Mouse (Mus musculus): ENCODE measurements at regions not wholly inside any gene's neighbourhood (a gene's known extent, or its start where the extent isn't known, plus 50 kb on each side); places are given as distances from the start of the nearest gene placed in this dataset.

- Histone ChIP-seq H3K9ac (ENCODE audit: low read depth, low read length) (no peak overlapping the region), H3K27me3 (replicated peaks; ENCODE audit: control insufficient read depth, insufficient read depth, low read length) (no peaks in the 10 kb centered on the region), H3K4me1 (ENCODE audit: control insufficient read depth, insufficient read depth, low read depth, low read length) (no peaks in the 10 kb centered on the region), H3K4me2 (ENCODE audit: low read length) (no peak overlapping the region), H3K9me3 (ENCODE audit: control insufficient read depth, low read length) (peaks cover 3% of the 10 kb centered on the region; the same call in 1 of the 2 replicates), H3K36me3 (ENCODE audit: control insufficient read depth, insufficient read depth, low read length) (no peaks in the 10 kb centered on the region), H3K4me3 (ENCODE audit: low read length) (no peak overlapping the region), H3K27ac (ENCODE audit: low read depth, low read length) (no peak overlapping the region)
- ATAC-seq: no peak
- WGBS: 87% methylated on average over 11 of the region's 11 CpGs
These were observed 90.8 kb upstream of the Teddm2 start for GRCm38 (mm10) chr1:153990651-153991435.

- Histone ChIP-seq H3K4me3 (ENCODE audit: low read length) (no peak overlapping the region), H3K9ac (ENCODE audit: low read depth, low read length) (no peak overlapping the region), H3K27ac (ENCODE audit: low read depth, low read length) (no peak overlapping the region), H3K27me3 (replicated peaks; ENCODE audit: control insufficient read depth, insufficient read depth, low read length) (no peaks in the 10 kb centered on the region), H3K9me3 (ENCODE audit: control insufficient read depth, low read length) (peaks cover 3% of the 10 kb centered on the region; the same call in 1 of the 2 replicates), H3K4me2 (ENCODE audit: low read length) (no peak overlapping the region), H3K4me1 (ENCODE audit: control insufficient read depth, insufficient read depth, low read depth, low read length) (no peaks in the 10 kb centered on the region), H3K36me3 (ENCODE audit: control insufficient read depth, insufficient read depth, low read length) (no peaks in the 10 kb centered on the region)
- no peak for ATAC-seq
- 95% methylated on average over 2 of the region's 3 CpGs for WGBS
These were observed 92.4 kb upstream of the Teddm2 start for GRCm38 (mm10) chr1:153992466-153992865.

DNA sequence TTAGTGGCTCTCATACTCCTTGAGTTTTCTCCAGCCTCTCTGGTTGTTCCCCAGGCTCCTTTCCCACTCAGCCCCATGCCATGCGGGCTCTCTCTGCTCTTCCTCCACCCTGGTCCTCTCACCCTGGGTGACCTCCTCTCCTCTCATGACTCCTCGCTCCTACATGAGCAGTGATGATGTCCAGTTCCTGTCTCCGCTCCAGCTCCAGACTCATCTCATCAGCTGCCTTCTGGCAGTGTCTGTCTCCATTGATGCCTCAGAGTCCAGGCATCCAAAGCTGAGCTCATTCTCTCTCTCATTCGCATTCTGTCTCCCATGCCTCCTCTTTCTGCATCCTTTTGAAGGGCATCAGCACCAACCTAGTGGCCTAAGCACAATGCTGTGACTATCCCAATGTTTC, 94.8 kb upstream of the Teddm2 start:
- ATAC-seq: no peak
- H3K27me3 ChIP-seq (replicated peaks; ENCODE audit: control insufficient read depth, insufficient read depth, low read length): no peaks in the 10 kb centered on the region
- no peak overlapping the region for H3K9ac ChIP-seq (ENCODE audit: low read depth, low read length)
- WGBS: 98% methylated on average over 4 of the region's 4 CpGs
- H3K36me3 ChIP-seq (ENCODE audit: control insufficient read depth, insufficient read depth, low read length): no peaks in the 10 kb centered on the region
- H3K4me3 ChIP-seq (ENCODE audit: low read length): no peak overlapping the region
- H3K27ac ChIP-seq (ENCODE audit: low read depth, low read length): no peak overlapping the region
- H3K4me1 ChIP-seq (ENCODE audit: control insufficient read depth, insufficient read depth, low read depth, low read length): no peaks in the 10 kb centered on the region
- H3K9me3 ChIP-seq (ENCODE audit: control insufficient read depth, low read length): peaks cover 3% of the 10 kb centered on the region; the same call in 1 of the 2 replicates
- no peak overlapping the region for H3K4me2 ChIP-seq (ENCODE audit: low read length)

GRCm38 (mm10) chr1:153997201-153998181, 97.5 kb upstream of the Teddm2 start:
- Histone ChIP-seq H3K4me3 (ENCODE audit: low read length) (no peak overlapping the region), H3K4me1 (ENCODE audit: control insufficient read depth, insufficient read depth, low read depth, low read length) (no peaks in the 10 kb centered on the region), H3K27ac (ENCODE audit: low read depth, low read length) (no peak overlapping the region), H3K9ac (ENCODE audit: low read depth, low read length) (no peak overlapping the region), H3K4me2 (ENCODE audit: low read length) (no peak overlapping the region), H3K36me3 (ENCODE audit: control insufficient read depth, insufficient read depth, low read length) (no peaks in the 10 kb centered on the region), H3K9me3 (ENCODE audit: control insufficient read depth, low read length) (peaks cover 3% of the 10 kb centered on the region; the same call in 1 of the 2 replicates), H3K27me3 (replicated peaks; ENCODE audit: control insufficient read depth, insufficient read depth, low read length) (no peaks in the 10 kb centered on the region)
- ATAC-seq: no peak
- WGBS: 43% methylated on average over 15 of the region's 15 CpGs

DNA sequence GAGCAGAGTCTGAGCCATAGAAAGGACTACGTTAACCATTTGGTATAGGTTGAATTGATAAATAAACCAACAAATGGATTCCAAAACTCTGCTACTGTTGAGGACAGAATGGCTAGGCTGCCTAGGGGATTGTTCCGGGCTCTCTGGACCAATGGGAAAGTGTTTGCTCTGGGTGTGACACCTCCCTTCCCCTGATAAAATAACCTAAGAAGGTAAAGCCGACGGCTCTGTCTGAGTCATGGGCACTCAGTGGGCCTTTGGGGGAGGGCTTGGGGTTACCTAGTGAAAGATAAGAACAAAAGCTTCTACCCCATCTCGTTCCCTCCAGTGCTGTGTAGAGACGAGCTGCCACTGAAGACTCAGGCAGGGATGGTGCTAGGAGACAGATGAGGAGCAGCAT, 99.7 kb upstream of the Teddm2 start:
- no peaks in the 10 kb centered on the region for H3K27me3 ChIP-seq (replicated peaks; ENCODE audit: control insufficient read depth, insufficient read depth, low read length)
- no peak for ATAC-seq
- H3K9ac ChIP-seq (ENCODE audit: low read depth, low read length): no peak overlapping the region
- no peak overlapping the region for H3K27ac ChIP-seq (ENCODE audit: low read depth, low read length)
- H3K4me2 ChIP-seq (ENCODE audit: low read length): no peak overlapping the region
- no peaks in the 10 kb centered on the region for H3K36me3 ChIP-seq (ENCODE audit: control insufficient read depth, insufficient read depth, low read length)
- no peaks in the 10 kb centered on the region for H3K4me1 ChIP-seq (ENCODE audit: control insufficient read depth, insufficient read depth, low read depth, low read length)
- WGBS: 73% methylated on average over 6 of the region's 6 CpGs
- H3K4me3 ChIP-seq (ENCODE audit: low read length): no peak overlapping the region
- no peaks in the 10 kb centered on the region for H3K9me3 ChIP-seq (ENCODE audit: control insufficient read depth, low read length)

- Histone ChIP-seq H3K4me1 (ENCODE audit: control insufficient read depth, insufficient read depth, low read depth, low read length) (no peaks in the 10 kb centered on the region), H3K27me3 (replicated peaks; ENCODE audit: control insufficient read depth, insufficient read depth, low read length) (no peaks in the 10 kb centered on the region), H3K27ac (ENCODE audit: low read depth, low read length) (no peak overlapping the region), H3K9ac (ENCODE audit: low read depth, low read length) (no peak overlapping the region), H3K4me3 (ENCODE audit: low read length) (no peak overlapping the region), H3K9me3 (ENCODE audit: control insufficient read depth, low read length) (no peaks in the 10 kb centered on the region), H3K4me2 (ENCODE audit: low read length) (no peak overlapping the region), H3K36me3 (ENCODE audit: control insufficient read depth, insufficient read depth, low read length) (no peaks in the 10 kb centered on the region)
- WGBS: 83% methylated on average over 7 of the region's 7 CpGs
- no peak for ATAC-seq
These were observed 103.6 kb upstream of the Teddm2 start for GRCm38 (mm10) chr1:154003669-154004068.

GRCm38 (mm10) chr1:154004647-154005046, 104.6 kb upstream of the Teddm2 start:
- H3K9me3 ChIP-seq (ENCODE audit: control insufficient read depth, low read length): no peaks in the 10 kb centered on the region
- 90% methylated on average over 4 of the region's 4 CpGs for WGBS
- H3K4me2 ChIP-seq (ENCODE audit: low read length): no peak overlapping the region
- no peaks in the 10 kb centered on the region for H3K36me3 ChIP-seq (ENCODE audit: control insufficient read depth, insufficient read depth, low read length)
- H3K4me3 ChIP-seq (ENCODE audit: low read length): no peak overlapping the region
- H3K4me1 ChIP-seq (ENCODE audit: control insufficient read depth, insufficient read depth, low read depth, low read length): no peaks in the 10 kb centered on the region
- H3K27me3 ChIP-seq (replicated peaks; ENCODE audit: control insufficient read depth, insufficient read depth, low read length): no peaks in the 10 kb centered on the region
- no peak overlapping the region for H3K27ac ChIP-seq (ENCODE audit: low read depth, low read length)
- ATAC-seq: no peak
- H3K9ac ChIP-seq (ENCODE audit: low read depth, low read length): no peak overlapping the region

- WGBS: 90% methylated on average over 13 of the region's 13 CpGs
- H3K27me3 ChIP-seq (replicated peaks; ENCODE audit: control insufficient read depth, insufficient read depth, low read length): no peaks in the 10 kb centered on the region
These were observed 106.0 kb upstream of the Teddm2 start for GRCm38 (mm10) chr1:154006055-154006454.

GRCm38 (mm10) chr1:154007440-154007839, 107.4 kb upstream of the Teddm2 start:
- ATAC-seq: no peak
- WGBS: 93% methylated on average over 3 of the region's 3 CpGs
- Histone ChIP-seq H3K27ac (ENCODE audit: low read depth, low read length) (no peak overlapping the region), H3K4me2 (ENCODE audit: low read length) (no peak overlapping the region), H3K9me3 (ENCODE audit: control insufficient read depth, low read length) (no peaks in the 10 kb centered on the region), H3K36me3 (ENCODE audit: control insufficient read depth, insufficient read depth, low read length) (no peaks in the 10 kb centered on the region), H3K9ac (ENCODE audit: low read depth, low read length) (no peak overlapping the region), H3K4me3 (ENCODE audit: low read length) (no peak overlapping the region), H3K4me1 (ENCODE audit: control insufficient read depth, insufficient read depth, low read depth, low read length) (no peaks in the 10 kb centered on the region), H3K27me3 (replicated peaks; ENCODE audit: control insufficient read depth, insufficient read depth, low read length) (no peaks in the 10 kb centered on the region)

More at GRCm38 (mm10) chr1:154006055-154006454, 106.0 kb upstream of the Teddm2 start:
- Histone ChIP-seq H3K4me1 (ENCODE audit: control insufficient read depth, insufficient read depth, low read depth, low read length) (no peaks in the 10 kb centered on the region), H3K36me3 (ENCODE audit: control insufficient read depth, insufficient read depth, low read length) (no peaks in the 10 kb centered on the region), H3K9me3 (ENCODE audit: control insufficient read depth, low read length) (no peaks in the 10 kb centered on the region), H3K27ac (ENCODE audit: low read depth, low read length) (no peak overlapping the region), H3K4me3 (ENCODE audit: low read length) (no peak overlapping the region), H3K4me2 (ENCODE audit: low read length) (no peak overlapping the region), H3K9ac (ENCODE audit: low read depth, low read length) (no peak overlapping the region)
- ATAC-seq: no peak
